Mouse (Mus musculus) neural tube, embryonic 12.5 days (tissue): ENCODE measurements at regions not wholly inside any gene's neighbourhood (a gene's known extent, or its start where the extent isn't known, plus 50 kb on each side); places are given as distances from the start of the nearest gene placed in this dataset.
A peak's percentile ranks its signal among the peaks of the same experiment; 100 is the strongest.

Source experiments
- ATAC-seq: fragments of 200-750 bp; cut with Nextera tagmentation; 2 replicates; pipeline ENCODE4 v1.8.0; 2017; ENCODE audit warnings: low read depth, mild to moderate bottlenecking, moderate TSS enrichment, moderate library complexity; ENCODE audit not compliant: low FRiP score
- H3K27ac ChIP-seq: fragments of 300-500 bp; sonication (generic); 2 replicates; pipeline ENCODE4 v1.5.1; 2016
- H3K27me3 ChIP-seq: fragments of 300-500 bp; sonication (generic); replicated peaks from 2 replicates; pipeline ENCODE4 v1.6.1; 2016; ENCODE audit warnings: mild to moderate bottlenecking
- H3K36me3 ChIP-seq: fragments of 300-500 bp; sonication (generic); 2 replicates; pipeline ENCODE4 v1.6.1; 2016; ENCODE audit warnings: mild to moderate bottlenecking
- H3K4me1 ChIP-seq: fragments of 300-500 bp; sonication (generic); 2 replicates; pipeline ENCODE4 v1.6.1; 2016
- H3K4me2 ChIP-seq: fragments of 300-500 bp; sonication (generic); replicated peaks from 2 replicates; pipeline ENCODE4 v1.6.1; 2016; ENCODE audit warnings: mild to moderate bottlenecking
- H3K4me3 ChIP-seq: fragments of 300-500 bp; sonication (generic); 2 replicates; pipeline ENCODE4 v1.5.1; 2016
- H3K9ac ChIP-seq: fragments of 300-500 bp; sonication (generic); 2 replicates; pipeline ENCODE4 v1.6.1; 2016; ENCODE audit warnings: mild to moderate bottlenecking
- H3K9me3 ChIP-seq: fragments of 300-500 bp; sonication (generic); 2 replicates; pipeline ENCODE4 v1.6.1; 2016; ENCODE audit warnings: mild to moderate bottlenecking
- WGBS: fragments of 180-500 bp; shearing (Covaris S2); methylation state at CpG from one replicate; pipeline ENCODE4 v1.1.7; 2016; 5-methylcytosine and 5-hydroxymethylcytosine counted together

- Histone ChIP-seq H3K4me3 (no peak overlapping the region), H3K9me3 (no peaks in the 10 kb centered on the region), H3K36me3 (no peaks in the 10 kb centered on the region), H3K27ac (no peak overlapping the region), H3K4me1 (no peaks in the 10 kb centered on the region), H3K27me3 (no peaks in the 10 kb centered on the region), H3K9ac (no peak overlapping the region), H3K4me2 (no peak overlapping the region)
- no peak for ATAC-seq
- 87% methylated on average over 4 of the region's 4 CpGs for WGBS
Observed at GRCm38 (mm10) chr6:27211953-27212352, 923.0 kb downstream of the Grm8 start.

GRCm38 (mm10) chr6:27161643-27162042 is 973.3 kb downstream of the Grm8 start:
- Histone ChIP-seq H3K9ac (no peak overlapping the region), H3K4me3 (no peak overlapping the region), H3K4me2 (no peak overlapping the region), H3K36me3 (no peaks in the 10 kb centered on the region), H3K27ac (no peak overlapping the region), H3K27me3 (no peaks in the 10 kb centered on the region), H3K4me1 (no peaks in the 10 kb centered on the region), H3K9me3 (no peaks in the 10 kb centered on the region)
- ATAC-seq = 0 out of 2 replicates have a peak, but pooled peaks have one; percentile 29
- WGBS = 69% methylated on average over 2 of the region's 2 CpGs
